Mouse (Mus musculus): ENCODE measurements around the gene Cnga1. TPM values are rescaled to one million over a fixed set of nuclear protein-coding genes. Genes with fewer than 3 reads are reported as not detected.

The Cnga1 gene
- polyA plus RNA-seq (2012; rRNA removed) = not detected in 2 replicates

GRCm38 (mm10) chr5:72644175-72644574, at the start of gene Cnga1:
Gene Cnga1, minus strand, starts transcription at chr5:72644275.
- DNase-seq = no peak
- Histone ChIP-seq H3K27me3 (ENCODE audit: control insufficient read depth, insufficient read depth, low read length) (no peaks in the 10 kb centered on the region; the same call in 1 of the 2 replicates), H3K4me3 (replicated peaks; ENCODE audit: insufficient read depth, low read depth, low read length) (no peak within 1 kb of the TSS), H3K27ac (ENCODE audit: insufficient read depth, low read length) (no peak within 1 kb of the TSS), H3K4me1 (ENCODE audit: control insufficient read depth, insufficient read depth, low read length) (no peaks in the 10 kb centered on the region)
- 93% methylated on average over 1 of the region's 1 CpGs for WGBS
- TF ChIP-seq CTCF (IDR thresholded peaks at IDR 0.05; ENCODE audit: borderline replicate concordance, insufficient read depth, low read depth, low read length) = no peak
- TF ChIP-seq POLR2A (IDR thresholded peaks at IDR 0.05; ENCODE audit: borderline replicate concordance, insufficient read depth, low read length) = no peak

- no peaks in the 10 kb centered on the region for H3K4me1 ChIP-seq (ENCODE audit: control insufficient read depth, insufficient read depth, low read length)
- TF ChIP-seq CTCF (IDR thresholded peaks at IDR 0.05; ENCODE audit: borderline replicate concordance, insufficient read depth, low read depth, low read length) (no peak), POLR2A (IDR thresholded peaks at IDR 0.05; ENCODE audit: borderline replicate concordance, insufficient read depth, low read length) (no peak)
- 61% methylated on average over 5 of the region's 5 CpGs for WGBS
- H3K27me3 ChIP-seq (ENCODE audit: control insufficient read depth, insufficient read depth, low read length) = no peaks in the 10 kb centered on the region; the same call in 1 of the 2 replicates
- no peak for DNase-seq
- no peak overlapping the region for H3K4me3 ChIP-seq (replicated peaks; ENCODE audit: insufficient read depth, low read depth, low read length)
- no peak overlapping the region for H3K27ac ChIP-seq (ENCODE audit: insufficient read depth, low read length)
Observed at GRCm38 (mm10) chr5:72690516-72690915, 46.4 kb upstream of the Cnga1 start.

DNA sequence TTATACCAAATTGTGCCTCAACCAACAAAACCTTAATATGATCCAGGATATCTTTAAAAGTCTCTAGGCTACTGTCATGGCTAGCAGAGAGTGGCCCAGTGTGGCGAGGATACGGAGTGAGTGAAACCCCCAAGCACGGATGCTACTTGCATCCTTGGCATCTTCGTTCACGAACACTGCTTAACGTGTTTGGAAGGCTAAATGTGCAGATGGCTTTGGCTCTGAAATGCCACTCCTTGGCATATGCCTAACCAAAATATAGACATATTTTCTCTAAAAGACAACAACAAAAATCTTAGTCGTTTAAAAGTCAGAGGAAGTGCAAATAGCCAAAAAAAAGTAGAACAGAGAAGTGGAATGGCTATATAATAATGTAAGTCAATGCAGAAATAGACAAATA, 45.5 kb upstream of the Cnga1 start:
- Histone ChIP-seq H3K27ac (ENCODE audit: insufficient read depth, low read length) (no peak overlapping the region), H3K4me1 (ENCODE audit: control insufficient read depth, insufficient read depth, low read length) (no peaks in the 10 kb centered on the region), H3K4me3 (replicated peaks; ENCODE audit: insufficient read depth, low read depth, low read length) (no peak overlapping the region), H3K27me3 (ENCODE audit: control insufficient read depth, insufficient read depth, low read length) (no peaks in the 10 kb centered on the region; the same call in 1 of the 2 replicates)
- WGBS = 33% methylated on average over 7 of the region's 7 CpGs
- DNase-seq = no peak
- TF ChIP-seq POLR2A (IDR thresholded peaks at IDR 0.05; ENCODE audit: borderline replicate concordance, insufficient read depth, low read length) (no peak), CTCF (IDR thresholded peaks at IDR 0.05; ENCODE audit: borderline replicate concordance, insufficient read depth, low read depth, low read length) (no peak)

- TF ChIP-seq POLR2A (IDR thresholded peaks at IDR 0.05; ENCODE audit: borderline replicate concordance, insufficient read depth, low read length) (no peak), CTCF (IDR thresholded peaks at IDR 0.05; ENCODE audit: borderline replicate concordance, insufficient read depth, low read depth, low read length) (no peak)
- WGBS = 80% methylated on average over 6 of the region's 6 CpGs
- Histone ChIP-seq H3K4me1 (ENCODE audit: control insufficient read depth, insufficient read depth, low read length) (no peaks in the 10 kb centered on the region), H3K4me3 (replicated peaks; ENCODE audit: insufficient read depth, low read depth, low read length) (no peak overlapping the region), H3K27ac (ENCODE audit: insufficient read depth, low read length) (no peak overlapping the region), H3K27me3 (ENCODE audit: control insufficient read depth, insufficient read depth, low read length) (no peaks in the 10 kb centered on the region)
- DNase-seq = no peak
Observed at GRCm38 (mm10) chr5:72681451-72681850, 37.4 kb upstream of the Cnga1 start.

DNA sequence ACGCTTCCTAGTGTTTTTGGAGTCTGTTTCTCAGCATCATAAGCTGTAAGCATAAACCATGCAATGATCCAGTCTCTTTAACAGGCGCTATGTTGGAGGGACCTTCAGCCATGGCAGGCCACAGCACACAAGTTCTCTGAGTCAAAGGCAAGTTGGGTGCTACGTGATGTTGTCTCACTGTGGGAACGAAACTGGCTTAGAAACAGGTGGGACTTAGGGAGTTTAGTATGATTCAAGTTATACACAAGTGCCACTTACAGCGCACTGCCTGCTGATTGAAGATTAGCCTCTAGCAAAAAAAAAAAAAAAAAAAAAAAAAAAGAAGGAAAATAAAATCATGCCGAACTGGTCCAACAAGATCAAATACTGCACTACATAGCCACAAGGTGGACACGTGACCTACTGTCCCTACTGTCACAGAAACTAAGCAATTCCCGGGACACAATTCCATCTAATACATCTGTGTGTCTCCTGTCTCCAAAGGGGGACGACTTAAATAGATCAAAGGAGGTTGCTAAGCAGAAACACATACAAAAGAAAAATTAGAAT, 31.0 kb upstream of the Cnga1 start:
- Histone ChIP-seq H3K4me1 (ENCODE audit: control insufficient read depth, insufficient read depth, low read length) (no peaks in the 10 kb centered on the region), H3K27ac (ENCODE audit: insufficient read depth, low read length) (no peak overlapping the region), H3K4me3 (replicated peaks; ENCODE audit: insufficient read depth, low read depth, low read length) (no peak overlapping the region), H3K27me3 (ENCODE audit: control insufficient read depth, insufficient read depth, low read length) (no peaks in the 10 kb centered on the region)
- WGBS = 77% methylated on average over 9 of the region's 9 CpGs
- no peak for TF ChIP-seq CTCF (IDR thresholded peaks at IDR 0.05; ENCODE audit: borderline replicate concordance, insufficient read depth, low read depth, low read length)
- no peak for TF ChIP-seq POLR2A (IDR thresholded peaks at IDR 0.05; ENCODE audit: borderline replicate concordance, insufficient read depth, low read length)
- DNase-seq = no peak

GRCm38 (mm10) chr5:72671017-72671699, 27.1 kb upstream of the Cnga1 start:
- Histone ChIP-seq H3K4me1 (ENCODE audit: control insufficient read depth, insufficient read depth, low read length) (no peaks in the 10 kb centered on the region), H3K4me3 (replicated peaks; ENCODE audit: insufficient read depth, low read depth, low read length) (no peak overlapping the region), H3K27me3 (ENCODE audit: control insufficient read depth, insufficient read depth, low read length) (no peaks in the 10 kb centered on the region), H3K27ac (ENCODE audit: insufficient read depth, low read length) (no peak overlapping the region)
- WGBS = 15% methylated on average over 8 of the region's 8 CpGs
- TF ChIP-seq CTCF (IDR thresholded peaks at IDR 0.05; ENCODE audit: borderline replicate concordance, insufficient read depth, low read depth, low read length) (no peak), POLR2A (IDR thresholded peaks at IDR 0.05; ENCODE audit: borderline replicate concordance, insufficient read depth, low read length) (no peak)
- no peak for DNase-seq

DNA sequence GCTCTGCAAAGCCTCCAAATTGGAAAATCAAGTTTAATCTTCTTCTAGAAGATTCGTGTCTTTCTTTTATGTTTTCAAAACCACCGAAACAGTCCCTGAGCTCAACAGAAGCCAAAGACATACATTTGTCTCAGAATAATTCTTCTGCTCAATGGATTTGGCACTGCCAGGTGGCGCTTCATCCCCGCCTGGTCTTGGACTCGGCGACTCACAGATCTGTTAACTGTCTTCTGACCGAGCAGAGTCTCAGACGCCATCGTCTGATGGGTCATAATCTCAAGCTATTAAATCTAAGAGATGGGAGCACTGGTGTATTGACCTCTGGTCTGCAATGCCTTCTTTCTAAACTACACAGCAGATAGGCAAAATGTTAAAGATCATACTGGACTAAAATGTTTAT, 24.3 kb upstream of the Cnga1 start:
- no peaks in the 10 kb centered on the region for H3K27me3 ChIP-seq (ENCODE audit: control insufficient read depth, insufficient read depth, low read length)
- 17% methylated on average over 9 of the region's 9 CpGs for WGBS
- no peaks in the 10 kb centered on the region for H3K4me1 ChIP-seq (ENCODE audit: control insufficient read depth, insufficient read depth, low read length)
- H3K27ac ChIP-seq (ENCODE audit: insufficient read depth, low read length) = no peak overlapping the region
- H3K4me3 ChIP-seq (replicated peaks; ENCODE audit: insufficient read depth, low read depth, low read length) = no peak overlapping the region
- DNase-seq = no peak
- TF ChIP-seq POLR2A (IDR thresholded peaks at IDR 0.05; ENCODE audit: borderline replicate concordance, insufficient read depth, low read length) (no peak), CTCF (IDR thresholded peaks at IDR 0.05; ENCODE audit: borderline replicate concordance, insufficient read depth, low read depth, low read length) (no peak)

- DNase-seq = no peak
- H3K4me1 ChIP-seq (ENCODE audit: control insufficient read depth, insufficient read depth, low read length) = no peaks in the 10 kb centered on the region
- no peak overlapping the region for H3K27ac ChIP-seq (ENCODE audit: insufficient read depth, low read length)
- no peak overlapping the region for H3K4me3 ChIP-seq (replicated peaks; ENCODE audit: insufficient read depth, low read depth, low read length)
- no peaks in the 10 kb centered on the region for H3K27me3 ChIP-seq (ENCODE audit: control insufficient read depth, insufficient read depth, low read length)
- WGBS = 83% methylated on average over 7 of the region's 7 CpGs
- no peak for TF ChIP-seq CTCF (IDR thresholded peaks at IDR 0.05; ENCODE audit: borderline replicate concordance, insufficient read depth, low read depth, low read length)
Observed at GRCm38 (mm10) chr5:72666428-72666827, 22.4 kb upstream of the Cnga1 start.
